Mouse (Mus musculus): Measurements from ENCODE around the gene Tex33. TPM values are rescaled to one million over a fixed set of nuclear protein-coding genes. Genes with fewer than 3 reads are reported as not detected.
A peak's percentile ranks its signal among the peaks of the same experiment; 100 is the strongest.

The Tex33 gene
- polyA plus RNA-seq, 3 experiments from 2014 or later, result not detected

DNA sequence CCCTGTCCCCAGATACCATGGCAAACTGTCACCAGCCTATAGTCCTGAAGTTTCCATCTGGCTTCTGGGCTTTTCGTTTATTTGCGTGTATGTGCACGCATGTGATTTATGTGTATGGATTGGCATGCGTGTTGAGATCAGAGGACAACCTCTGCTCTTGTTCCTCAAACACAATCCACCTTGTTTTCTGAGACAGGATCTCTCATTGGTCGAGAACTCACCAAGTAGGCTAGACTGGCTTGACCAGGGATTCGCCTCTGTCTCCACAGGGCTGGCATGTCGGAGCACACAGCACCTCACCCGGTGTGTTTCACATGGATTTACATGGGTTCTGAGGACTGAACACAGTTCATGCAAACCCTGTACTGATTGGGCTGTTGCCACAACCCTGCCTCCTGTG is 18.4 kb upstream of the Tex33 start:
- ATAC-seq, result no peak

DNA sequence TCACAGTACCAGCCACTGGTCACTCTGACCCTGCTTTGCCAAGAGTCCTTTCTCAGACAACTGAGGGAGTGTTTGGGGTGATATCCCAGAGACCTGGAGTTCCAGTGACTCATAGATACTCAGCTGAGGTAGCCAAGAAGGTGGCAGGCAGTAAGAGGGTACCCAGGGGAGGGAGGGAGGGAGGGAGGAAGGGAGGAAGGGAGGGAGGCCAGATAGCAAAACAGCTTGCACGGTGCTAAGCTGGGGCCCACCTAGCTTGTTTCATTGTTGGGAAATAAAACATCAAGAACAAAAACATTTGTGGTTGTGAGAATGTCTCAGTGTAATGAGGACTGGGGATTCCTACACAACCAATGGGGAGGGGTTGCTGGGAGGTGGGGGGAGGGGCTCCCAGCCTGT is 18.0 kb upstream of the Tex33 start:
- no peak for ATAC-seq

- no peak for ATAC-seq
Measured at GRCm38 (mm10) chr15:78413083-78413718, 17.5 kb upstream of the Tex33 start.

DNA sequence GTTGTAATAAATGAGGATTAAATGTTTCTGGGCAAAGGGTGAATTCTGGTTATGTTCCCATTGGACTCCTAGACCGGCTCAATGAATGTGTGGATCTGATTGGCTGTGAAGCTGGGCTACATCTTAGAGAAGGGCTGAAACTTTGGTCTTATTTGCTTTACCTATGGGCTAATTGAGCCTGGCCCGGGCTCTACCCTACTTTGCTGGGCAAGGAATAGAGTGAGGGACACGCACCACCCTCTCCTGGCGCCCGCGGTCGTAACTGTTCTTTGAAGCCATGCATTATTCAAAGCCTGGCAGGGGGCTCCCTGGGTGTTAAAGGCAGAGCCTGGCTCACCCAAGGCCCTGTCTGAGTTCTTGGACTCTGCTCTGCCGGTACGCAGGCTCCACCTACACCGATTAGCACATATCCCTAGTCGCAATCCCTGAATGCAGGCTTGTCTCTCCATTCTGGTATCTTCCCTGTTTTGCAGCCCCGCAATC is 13.9 kb upstream of the Tex33 start:
- no peak for ATAC-seq

GRCm38 (mm10) chr15:78406293-78406934 is 10.7 kb upstream of the Tex33 start, which contains the start of gene Mpst:
Gene Mpst (plus strand): TSS chr15:78406416.
- ATAC-seq, result peak; percentile 96

DNA sequence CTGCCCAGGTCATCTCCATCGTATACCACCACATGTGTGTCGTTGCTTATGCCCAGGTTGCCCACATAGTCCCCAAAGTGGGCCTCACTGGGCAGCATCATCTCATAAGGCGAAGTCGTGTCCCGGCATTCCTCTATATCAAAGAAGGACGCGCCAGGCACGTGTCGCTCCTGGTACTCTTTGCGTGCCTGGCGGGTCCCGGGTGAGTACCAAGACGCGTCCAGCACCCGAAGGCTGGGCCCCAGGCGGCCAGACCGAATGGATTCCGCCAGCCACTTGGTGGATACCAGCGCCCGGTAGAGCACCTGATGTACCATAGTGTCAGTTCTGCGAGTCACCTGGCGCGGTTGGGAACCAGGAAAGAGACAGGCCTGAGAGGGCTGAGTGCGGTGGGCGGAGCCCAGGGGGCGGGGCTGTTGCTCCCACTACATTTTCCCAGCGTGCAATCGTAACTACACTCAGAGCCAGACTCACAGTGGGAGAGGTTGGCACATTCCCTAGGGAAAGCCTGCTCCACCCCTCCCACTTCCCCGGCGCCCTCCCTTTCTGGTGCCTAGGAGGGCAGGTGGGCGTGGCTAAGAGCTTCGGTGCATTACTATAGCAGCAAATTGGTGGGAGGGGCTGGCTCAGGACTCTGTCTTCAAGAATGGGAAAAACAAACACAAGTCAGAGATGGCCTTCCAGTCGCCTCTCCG is 10.0 kb upstream of the Tex33 start, which contains the start of gene Tst:
TSS of gene Tst (minus strand) at position 391 of the 695 bp plus-strand sequence.
- peak; percentile 32 for ATAC-seq

- ATAC-seq, result no peak
Measured at GRCm38 (mm10) chr15:78405098-78405497, 9.4 kb upstream of the Tex33 start.

DNA sequence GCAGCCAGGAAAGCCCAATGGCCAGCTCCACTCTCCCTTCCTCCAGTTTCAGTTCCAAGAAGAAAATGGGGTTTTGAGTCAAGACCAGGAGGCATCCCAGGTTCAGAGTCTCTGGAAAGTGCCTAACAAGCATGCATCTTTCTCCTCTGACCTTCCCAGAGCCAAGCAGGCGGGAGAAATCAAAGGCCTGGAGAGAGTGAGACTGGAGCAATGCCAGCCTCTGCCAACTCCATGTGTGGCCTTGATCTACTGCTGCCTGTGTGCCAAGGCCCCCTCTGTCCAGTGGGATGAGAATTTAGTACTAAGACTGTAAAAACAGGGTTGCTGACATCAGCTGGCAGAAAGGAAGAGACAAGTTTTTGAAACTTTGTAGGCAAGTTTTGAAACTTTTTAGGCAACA is 8.2 kb upstream of the Tex33 start:
- no peak for ATAC-seq

GRCm38 (mm10) chr15:78403301-78403741 is 7.6 kb upstream of the Tex33 start:
- ATAC-seq, result no peak

DNA sequence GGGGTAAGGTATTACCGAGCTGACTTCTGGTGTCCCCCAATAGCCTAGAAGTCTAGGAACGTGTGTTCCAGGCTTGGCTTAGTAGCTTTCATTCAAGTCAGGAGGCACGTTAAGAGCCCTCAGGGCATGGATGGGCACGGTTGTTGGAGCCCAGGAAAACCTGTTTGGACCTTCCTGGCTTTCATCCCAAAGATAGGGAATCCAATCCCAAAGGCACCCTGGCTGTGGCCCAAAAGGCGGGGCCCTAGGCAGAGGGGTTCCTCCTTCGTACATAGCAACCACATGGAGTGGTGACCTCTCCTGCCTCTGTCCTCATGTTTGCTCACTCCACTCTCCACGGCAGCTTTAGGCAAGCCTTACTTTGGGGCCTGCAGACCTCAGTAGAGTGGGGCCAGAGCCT is 6.7 kb upstream of the Tex33 start:
- no peak for ATAC-seq

- ATAC-seq, result no peak
Measured at GRCm38 (mm10) chr15:78401921-78402320, 6.2 kb upstream of the Tex33 start.

GRCm38 (mm10) chr15:78401345-78401744 is 5.6 kb upstream of the Tex33 start:
- ATAC-seq, result no peak

DNA sequence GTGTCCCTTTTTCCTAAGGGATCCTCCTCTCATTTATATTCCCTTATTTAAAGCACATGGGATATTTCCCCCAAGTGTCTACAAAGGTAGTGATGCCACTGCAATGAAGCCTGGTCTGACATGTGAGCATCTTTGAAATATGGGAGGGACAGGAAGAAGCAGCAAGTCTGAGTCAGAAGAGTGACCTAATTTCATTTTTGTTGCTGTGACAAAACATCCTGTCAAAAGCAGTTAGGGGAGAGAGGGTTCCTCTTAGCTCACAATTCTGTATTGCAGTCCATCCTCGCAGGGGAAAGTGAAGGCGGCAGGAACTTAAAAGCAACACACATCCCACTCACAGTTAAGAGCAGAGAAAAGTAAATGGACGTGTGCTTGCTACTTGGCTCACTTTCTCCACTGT is 4.9 kb downstream of the Tex33 start:
- ATAC-seq, result peak; percentile 80

DNA sequence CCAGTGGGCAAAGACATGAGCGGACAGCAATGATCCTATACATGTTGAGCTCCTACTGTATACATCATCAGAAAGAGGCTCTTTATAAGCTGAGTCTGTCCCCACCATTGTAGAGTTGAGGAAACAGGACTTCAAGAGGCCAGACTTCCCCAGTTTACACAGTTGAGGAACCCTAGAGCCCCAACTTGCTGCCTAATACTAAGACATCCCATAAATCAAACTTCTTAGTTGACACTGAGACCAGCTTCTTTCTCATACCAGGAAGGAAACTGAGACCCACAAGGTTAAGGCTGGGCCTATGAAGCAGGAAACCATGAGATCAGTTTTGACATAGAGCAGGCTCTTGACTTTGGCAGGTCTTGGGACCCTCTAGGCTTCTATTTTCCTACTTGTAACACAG is 10.1 kb downstream of the Tex33 start:
- ATAC-seq, result no peak

- ATAC-seq, result no peak
Measured at GRCm38 (mm10) chr15:78384220-78385116, 11.2 kb downstream of the Tex33 start.

GRCm38 (mm10) chr15:78383450-78384219 is 12.1 kb downstream of the Tex33 start:
- ATAC-seq, result no peak

DNA sequence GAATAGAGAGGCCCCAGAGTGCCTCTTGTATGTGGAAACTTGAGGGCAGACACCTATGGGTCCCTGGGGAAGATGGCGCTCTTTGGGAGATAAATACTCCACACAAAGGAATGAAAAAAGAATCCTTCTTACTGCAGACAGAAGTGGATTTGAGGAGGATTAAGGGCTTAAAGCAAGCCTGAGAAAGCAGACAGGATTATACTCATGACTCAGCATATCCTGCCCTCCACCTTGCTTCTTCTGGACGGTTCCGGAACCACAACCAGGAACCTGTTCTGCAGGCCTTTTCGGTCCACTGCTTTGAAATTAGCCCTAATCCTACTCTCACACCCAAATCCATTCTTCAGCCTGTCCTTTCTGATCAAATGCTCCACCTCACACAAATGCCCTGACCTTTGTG is 13.6 kb downstream of the Tex33 start:
- no peak for ATAC-seq

DNA sequence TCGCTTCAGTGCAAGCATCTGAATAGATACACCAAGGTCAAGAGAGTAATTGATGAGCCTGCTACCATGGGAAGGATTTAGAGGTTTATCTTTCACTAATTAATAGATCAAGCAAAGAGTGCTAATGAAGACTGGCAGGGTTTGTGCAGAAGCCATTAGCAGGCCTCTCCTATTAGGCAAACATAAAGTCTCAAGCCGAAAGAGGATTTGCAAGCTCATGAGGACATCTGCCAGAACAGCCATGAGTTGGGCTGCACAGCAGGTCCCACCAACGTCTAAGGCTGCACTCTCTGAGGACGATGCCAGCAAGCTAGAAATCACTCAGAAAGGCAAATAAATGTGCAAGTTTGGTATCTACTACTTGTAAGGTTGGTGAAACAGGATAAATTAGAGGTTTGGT is 15.0 kb downstream of the Tex33 start:
- ATAC-seq, result no peak

DNA sequence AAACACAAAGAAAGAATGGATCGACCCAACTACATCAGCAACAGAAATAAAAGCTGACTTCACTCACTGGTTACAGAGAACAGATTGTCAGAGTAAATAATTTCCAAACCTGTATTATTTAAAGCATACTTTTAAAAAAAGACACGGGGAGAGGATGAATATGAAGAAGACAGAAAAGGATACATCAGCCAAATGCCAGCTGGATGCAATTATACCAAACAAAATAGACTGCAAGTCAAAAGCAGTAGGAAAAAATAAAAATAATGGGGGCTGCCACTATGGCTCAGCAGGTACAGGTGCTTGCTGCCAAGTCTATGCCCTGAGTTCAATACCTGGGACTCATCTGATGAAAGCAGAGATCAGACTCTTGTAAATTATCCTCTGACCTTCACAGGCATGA is 15.5 kb downstream of the Tex33 start:
- ATAC-seq, result no peak

- ATAC-seq, result no peak
Measured at GRCm38 (mm10) chr15:78378556-78378955, 17.2 kb downstream of the Tex33 start.

GRCm38 (mm10) chr15:78377859-78378258 is 17.9 kb downstream of the Tex33 start:
- no peak for ATAC-seq

DNA sequence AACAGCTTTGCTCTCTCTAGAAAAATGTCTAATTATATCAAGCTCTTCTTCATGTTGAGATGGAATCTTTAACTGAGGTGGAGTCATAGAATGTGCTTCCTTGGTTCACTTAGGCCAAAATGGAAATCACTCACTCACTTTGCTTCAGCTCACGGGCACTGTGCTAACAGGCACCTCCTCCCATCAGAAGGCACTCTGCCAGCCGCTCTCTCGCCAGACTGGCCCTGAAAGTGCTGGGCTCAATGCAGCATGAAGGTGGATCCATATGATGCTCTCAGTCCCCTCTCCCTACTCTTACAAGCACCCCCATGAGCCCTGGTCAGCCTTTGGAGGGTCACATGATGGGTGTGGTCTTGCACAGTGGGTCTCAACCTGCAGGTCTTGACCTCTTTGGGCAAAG is 21.5 kb downstream of the Tex33 start:
- ATAC-seq, result no peak

Data from inflammation-experienced regulatory T-cells, adult 6 months (primary cell).